Mouse (Mus musculus): ENCODE measurements at regions not wholly inside any gene's neighbourhood (a gene's known extent, or its start where the extent isn't known, plus 50 kb on each side); places are given as distances from the start of the nearest gene placed in this dataset.
"Not testable (repeated sequence)": the region's sequence is repeated elsewhere in the genome, so short reads cannot be mapped to it uniquely, and the experiment has no call there.

GRCm38 (mm10) chr14:82895448-82895847 is 1547.9 kb upstream of the Pcdh17 start:
- DNase-seq (ENCODE audit: low spot score in 2 of 2); intact Hi-C loops (cut with DNase I): not testable (repeated sequence)

- peak in 1 of 2 experiments; percentile 34 for DNase-seq (ENCODE audit: low spot score in 2 of 2)
- intact Hi-C loops (cut with DNase I) = no loop called here
These were observed 1544.5 kb upstream of the Pcdh17 start for GRCm38 (mm10) chr14:82898841-82899240.
